Mouse (Mus musculus): ENCODE measurements around the gene Ube2m.

The Ube2m gene

DNA sequence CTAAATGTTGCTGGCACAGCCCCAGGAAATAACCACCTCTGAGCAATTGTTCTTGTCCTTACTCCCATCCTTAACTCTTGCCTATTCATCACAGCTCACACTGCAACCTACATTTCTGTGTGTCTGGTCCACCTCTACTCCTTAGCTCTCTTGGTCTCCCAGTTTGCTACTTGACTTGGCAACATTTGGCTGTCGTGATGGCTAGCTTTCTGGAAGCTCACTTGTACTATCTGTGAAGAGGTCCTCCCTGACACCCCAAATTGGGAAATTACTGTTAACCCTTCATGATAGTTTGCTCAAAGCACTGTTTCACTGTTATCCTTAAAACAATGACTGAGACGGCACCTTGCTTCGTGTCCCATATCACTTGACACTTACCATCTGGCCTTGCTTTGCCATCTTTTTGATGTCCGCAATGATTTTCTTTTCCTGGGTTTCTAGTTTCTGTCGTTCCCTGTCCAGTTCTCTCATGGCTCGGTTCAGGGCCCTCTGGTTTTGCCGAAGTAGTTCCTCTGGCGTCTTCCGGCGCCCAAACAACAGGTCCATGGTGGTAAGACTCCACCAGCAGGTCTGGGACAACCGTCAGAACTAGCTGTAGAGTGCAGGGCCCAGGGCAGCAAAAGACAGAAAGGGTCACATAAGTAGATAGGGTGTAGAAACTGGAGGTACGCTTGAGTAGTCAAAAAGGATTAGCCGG is 4.5 kb downstream of the Ube2m start:
- DNase-seq (ENCODE audit: low spot score) = no peak

DNA sequence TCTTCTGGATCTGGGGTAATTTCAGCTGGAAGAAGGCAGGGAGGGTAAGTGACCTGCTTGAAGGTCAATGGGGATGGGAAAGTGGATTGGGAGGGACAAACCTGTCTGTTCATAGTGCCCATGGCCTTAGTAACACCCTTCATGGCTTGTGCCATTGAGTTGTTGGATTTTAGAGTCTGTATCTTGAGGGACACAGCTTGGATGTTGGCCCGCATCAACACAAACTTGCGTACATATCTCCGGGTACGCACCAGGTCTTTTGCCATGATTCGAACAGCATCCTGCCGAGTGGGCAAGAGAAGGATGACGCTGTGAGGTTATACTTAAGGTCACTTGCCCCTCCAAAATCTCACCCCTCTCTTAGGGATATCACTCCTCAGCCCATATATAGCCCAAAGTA is 5.5 kb downstream of the Ube2m start:
- DNase-seq (ENCODE audit: low spot score) = no peak

DNA sequence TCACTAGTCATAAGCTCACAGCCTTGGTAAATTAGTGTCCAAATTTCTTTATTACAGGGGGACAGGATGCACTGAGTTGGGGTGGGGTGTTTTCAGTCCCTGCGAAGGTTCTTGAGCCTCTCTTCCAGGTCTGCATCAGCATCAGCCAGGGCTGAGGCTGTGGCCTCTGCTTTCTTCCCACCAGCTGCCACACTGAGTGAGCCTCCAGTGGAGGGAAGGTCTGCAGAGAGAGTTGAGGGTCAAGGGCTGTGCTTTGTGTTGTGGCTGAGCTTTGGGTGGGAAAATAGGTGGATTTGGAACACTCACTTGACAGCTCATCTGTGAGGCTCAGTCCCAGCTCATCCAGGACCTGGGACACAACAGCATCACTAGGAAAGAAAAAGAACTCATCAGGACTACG is 6.1 kb downstream of the Ube2m start:
- no peak for DNase-seq (ENCODE audit: low spot score)

DNA sequence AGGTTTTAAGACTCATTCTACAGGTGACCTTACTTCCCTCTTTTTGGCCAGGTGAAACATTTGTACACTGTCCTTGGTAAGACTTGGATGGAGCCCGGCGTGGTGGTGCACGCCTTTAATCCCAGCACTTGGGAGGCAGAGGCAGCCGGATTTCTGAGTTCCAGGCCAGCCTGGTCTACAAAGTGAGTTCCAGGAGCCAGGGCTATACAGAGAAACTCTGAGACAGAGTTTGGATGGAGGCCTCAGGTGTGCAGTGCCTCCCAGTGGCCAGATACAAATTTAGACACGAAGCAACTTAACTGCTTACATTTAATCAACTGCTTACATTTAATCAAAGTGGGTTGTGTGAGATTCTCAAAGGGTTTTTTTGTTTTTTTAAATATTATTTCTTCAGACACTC is 7.0 kb downstream of the Ube2m start:
- peak; percentile 50 for DNase-seq (ENCODE audit: low spot score)

DNA sequence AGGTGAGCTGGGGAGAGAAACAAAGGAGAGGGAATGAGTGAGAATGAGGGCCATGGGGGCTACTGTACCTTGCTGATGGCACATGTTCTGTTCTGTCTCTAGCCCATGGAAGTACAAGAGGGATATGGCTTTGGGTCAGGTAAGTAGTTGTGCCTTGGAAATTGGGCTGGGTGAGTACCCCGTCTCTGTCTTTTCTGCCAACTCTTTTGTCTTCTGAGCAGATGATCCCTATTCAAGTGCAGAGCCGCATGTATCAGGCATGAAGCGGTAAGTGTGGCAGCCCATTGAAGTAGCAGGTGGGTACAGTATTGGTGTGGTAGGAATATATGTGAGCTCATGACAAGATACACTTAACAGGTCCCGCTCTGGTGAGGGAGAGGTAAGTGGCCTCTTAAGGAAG is 9.1 kb downstream of the Ube2m start:
- no peak for DNase-seq (ENCODE audit: low spot score)

DNA sequence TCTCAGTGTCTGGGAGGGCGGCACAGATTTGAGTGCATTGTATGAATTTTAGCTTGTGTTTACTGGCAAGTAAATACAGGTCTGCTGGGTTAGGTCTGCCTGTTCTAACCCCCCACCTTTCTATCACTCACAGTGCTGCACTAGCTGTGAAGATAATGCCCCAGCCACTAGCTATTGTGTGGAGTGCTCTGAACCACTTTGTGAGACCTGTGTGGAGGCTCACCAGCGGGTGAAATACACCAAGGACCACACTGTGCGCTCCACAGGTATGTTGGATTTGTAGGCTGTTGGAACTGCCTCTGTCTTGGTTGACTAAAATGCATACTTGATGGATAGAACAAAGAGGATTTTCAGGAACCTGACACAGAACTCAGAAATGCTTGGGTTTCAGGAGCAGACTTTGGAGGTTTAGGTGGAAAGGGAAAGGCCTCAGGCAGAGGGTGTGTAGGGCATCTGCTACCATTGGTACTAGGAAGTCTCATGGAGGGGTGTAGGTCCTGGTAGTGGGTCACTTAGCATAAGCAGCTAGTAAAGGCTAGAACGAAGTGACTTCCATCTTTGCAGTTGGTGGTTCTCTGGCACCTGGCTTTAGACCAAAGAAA is 12.5 kb downstream of the Ube2m start:
- DNase-seq (ENCODE audit: low spot score) = no peak

DNA sequence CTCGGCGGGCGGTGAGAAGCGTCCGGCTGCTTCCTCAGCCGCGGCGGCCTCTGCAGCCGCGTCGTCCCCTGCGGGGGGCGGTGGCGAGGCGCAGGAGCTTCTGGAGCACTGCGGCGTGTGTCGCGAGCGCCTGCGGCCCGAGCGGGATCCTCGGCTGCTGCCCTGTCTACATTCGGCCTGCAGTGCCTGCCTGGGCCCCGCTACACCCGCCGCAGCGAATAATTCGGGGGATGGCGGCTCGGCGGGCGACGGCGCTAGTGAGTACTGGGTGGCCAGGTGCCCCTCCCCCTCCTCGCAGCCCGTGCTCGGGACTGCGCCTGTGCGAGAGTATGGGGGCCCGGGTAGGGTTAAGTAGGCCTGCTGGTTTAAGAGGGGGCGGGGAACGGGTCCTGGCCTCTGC is 13.3 kb downstream of the Ube2m start:
- peak; percentile 81 for DNase-seq (ENCODE audit: low spot score)

DNA sequence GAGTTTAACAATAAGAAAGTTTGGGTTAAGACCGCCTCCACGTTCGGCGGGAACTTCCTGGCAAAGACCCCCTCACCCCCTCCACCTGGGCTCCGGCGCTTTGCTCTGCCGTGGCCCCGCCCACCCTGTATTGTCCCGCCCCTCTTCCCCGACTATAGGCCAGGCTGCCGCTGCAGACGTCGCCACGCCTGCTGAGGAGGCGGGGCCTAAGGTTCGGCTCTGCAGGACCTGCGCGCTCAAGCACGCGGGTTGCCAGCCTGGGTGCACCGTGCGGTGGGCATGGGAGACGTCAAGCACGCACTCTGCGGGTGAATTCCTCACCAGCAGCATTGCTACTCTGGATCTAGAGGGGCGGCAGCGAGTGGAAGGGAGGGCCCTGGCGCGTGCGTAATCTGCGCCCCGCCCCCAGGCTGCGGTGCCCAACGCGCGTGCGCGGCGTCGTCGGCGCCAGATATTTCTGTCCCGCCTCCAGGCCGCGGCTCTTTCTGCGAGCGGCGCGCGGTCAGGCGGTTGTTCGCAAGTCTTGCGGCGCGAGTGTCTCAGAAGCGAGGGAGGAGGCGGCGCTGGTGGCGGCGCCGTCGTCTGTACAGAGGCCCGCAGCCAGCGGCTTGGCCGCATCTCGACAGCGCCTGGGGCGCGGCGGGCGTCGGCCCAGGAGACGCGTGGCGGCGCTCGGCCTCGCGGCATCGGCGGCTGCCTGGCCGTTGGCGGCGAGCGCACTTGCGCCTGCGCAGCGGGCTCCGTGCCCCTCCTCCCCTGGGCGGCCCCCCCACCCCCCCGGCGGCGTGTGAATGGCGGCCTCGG is 13.9 kb downstream of the Ube2m start:
- DNase-seq (ENCODE audit: low spot score) = peak; percentile 96

DNA sequence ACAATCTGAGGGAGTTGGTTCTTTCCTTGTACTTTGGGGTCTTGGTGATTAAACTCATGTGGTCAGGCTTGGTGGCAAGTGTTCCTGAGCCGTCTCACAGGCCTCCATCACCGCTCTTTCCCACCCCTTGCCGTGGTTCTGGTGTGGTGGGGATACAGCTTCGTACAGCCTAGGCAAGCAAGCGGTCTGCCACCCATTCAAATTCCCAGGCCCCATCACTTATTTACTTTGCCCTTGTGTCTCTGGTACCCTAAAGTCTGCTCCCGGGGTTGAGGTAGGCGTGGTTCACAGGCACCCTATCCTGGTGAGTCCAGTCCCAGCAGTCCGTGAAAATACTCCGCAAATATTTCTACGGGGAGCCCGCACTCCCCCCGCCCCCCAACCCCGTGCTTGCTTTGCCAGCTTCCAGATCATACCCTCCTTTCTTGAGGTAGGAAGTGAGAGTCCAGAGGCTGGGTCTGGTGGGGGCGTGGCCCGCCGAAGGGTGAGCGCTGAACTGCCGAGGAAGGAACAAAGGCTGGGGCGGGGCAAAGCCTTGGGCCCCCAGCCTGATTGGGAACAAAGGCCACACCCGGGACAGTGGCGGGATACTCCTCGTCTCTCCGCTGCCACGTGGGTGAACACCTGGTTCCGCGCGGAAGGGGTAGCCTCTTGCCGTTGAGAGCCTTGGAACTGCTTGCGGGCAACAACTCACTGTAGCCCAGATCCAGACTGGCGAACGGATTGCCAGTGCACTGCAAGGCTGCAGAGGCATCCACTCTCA is 15.1 kb downstream of the Ube2m start:
- DNase-seq (ENCODE audit: low spot score) = peak; percentile 84

DNA sequence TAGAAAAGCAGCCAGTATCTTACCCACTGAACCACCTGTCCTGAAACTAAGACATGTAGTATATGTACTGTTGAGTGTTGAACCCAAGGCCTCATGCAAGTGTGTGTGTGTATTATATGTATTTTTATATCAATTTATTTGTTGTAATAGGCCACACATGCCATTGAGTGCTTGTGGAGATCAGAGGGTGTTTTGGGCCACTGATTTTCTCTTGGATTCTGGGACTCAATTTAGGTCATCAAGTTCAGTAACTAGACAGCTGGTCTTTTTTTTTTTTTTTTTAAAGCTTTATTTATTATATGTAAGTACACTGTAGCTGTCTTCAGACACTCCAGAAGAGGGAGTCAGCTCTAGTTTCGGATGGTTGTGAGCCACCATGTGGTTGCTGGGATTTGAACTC is 22.9 kb downstream of the Ube2m start:
- DNase-seq (ENCODE audit: low spot score) = no peak

DNA sequence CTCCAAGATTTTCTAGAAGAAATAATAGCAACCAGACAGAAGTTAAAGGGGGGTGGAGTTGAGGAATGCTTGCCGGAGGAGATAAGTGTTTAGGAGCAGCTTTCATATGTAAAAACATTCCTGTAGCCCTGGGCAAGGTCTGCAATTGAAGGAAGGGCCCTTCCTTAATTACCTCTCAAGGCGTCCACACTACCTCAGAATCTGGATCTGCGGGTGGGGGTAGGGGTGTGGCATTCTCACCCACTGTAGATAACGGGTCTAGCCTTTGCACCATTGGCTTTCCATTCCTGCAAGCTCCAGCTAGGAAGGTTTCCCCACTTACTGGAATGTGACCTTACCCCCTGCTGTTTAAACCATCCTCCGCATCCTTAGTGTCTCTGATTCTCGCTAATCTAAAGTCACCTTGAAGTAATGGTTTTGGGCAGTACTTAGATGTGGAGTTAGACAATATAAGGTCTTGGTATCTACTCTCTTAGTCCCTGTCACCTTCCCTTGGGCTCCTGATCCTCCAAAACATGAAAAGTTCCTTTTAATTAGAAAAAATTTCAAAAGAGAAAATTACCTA is 23.7 kb downstream of the Ube2m start:
- DNase-seq (ENCODE audit: low spot score) = no peak

DNA sequence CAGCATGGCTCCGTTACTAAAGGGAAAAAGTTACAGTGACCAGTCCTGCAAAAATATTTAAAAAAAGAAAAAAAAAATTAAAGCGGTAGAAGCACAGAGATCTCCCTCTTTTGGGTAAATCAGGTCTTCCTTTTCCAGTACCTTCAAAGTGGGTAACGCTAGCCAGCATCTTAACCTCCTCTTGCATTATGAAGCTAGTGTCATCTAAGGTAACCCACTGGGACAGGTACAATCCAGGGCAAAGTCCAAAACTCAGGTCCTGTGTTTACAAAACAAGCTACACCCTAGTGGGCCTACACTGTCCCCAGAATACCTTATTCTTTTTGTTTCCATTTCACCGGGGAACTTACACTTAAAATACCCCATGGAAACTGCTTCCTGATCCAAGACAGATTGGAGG is 24.4 kb downstream of the Ube2m start:
- DNase-seq (ENCODE audit: low spot score) = no peak

DNA sequence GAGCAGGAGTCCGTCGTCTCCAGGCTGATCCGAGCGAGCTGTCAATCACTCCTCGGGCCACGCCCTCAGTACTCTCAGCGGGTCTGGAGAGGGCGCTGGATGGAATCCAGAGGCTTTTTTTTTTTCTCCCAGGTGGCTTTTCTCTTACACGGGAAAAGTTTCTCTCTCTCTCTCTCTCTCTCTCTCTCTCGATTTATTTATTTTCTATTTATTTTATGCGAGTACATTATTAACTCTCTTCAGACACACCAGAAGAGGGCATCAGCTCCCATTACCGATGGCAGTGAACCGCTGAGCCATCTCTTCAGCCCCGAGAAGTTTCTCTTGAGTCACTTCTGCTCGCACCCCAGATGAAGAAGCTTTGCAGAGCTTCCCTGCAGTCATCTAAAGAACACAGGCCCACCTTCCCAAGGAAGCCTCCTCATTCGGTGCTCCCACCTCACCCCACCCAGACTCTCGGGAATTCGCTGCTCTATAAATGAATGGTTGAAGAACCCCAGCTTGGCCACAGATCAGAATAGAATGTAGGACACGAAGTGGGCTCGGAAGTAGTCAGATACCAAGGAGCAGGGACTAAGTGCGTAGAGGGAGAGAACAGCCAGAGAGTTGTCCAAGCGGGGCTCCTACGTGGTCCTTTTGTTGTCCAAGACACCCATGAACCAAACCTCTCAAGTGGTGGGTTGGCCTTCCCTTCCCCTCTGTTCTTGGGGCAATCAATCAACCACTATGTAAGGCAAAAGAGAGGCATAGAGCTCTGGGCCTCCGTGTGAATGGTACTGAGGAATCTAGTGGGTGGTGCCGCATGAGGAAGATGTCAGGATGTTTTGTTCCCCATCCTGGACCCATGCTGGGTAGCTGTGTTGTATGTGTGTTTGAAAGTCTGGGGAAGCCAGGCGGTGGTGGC is 27.8 kb downstream of the Ube2m start, which contains the start of gene Zbtb45:
Gene Zbtb45, minus strand, starts transcription at position 30 of the 904 bp plus-strand sequence.
- no peak for DNase-seq (ENCODE audit: low spot score)

DNA sequence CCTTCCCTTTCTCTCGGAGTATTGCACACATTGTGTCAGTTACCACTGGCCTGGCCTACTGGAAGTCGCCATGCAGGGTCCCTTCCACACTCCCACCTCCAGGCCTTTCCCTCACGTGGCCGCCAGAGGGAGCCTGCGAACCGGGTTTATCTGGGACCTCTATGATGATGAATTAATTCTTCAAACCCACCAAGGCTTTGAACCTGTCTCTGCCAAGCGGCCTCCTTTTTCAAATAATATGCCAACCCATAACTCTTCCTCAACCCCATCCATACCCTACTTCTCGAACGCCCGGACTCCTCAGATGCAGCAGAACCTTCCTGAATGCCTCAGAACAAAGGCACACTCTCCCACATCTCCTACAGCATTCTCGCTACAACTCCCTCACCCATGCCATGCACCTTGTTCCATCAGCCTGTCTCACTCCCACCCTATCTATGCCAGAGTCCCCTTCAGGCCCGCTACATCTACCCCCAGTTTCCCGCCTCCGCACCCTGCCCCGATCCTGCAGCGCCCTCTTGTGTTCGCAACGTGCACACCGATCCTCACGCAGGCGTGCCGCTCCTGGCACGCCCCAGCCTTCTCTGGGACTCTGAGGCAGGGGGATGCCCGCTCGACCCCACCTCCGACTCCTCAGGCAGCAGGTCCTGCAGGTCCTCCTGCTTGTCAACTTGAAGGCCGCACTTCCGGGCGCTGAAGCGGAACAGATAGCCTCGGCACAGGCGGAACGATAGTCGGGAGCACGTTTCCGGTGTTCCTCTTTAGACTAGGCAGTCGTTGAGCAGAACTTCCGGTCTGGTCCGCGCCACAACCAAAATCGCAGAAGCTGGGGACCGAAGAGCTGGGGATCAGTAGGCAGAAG is 28.7 kb downstream of the Ube2m start:
- peak; percentile 96 for DNase-seq (ENCODE audit: low spot score)

DNA sequence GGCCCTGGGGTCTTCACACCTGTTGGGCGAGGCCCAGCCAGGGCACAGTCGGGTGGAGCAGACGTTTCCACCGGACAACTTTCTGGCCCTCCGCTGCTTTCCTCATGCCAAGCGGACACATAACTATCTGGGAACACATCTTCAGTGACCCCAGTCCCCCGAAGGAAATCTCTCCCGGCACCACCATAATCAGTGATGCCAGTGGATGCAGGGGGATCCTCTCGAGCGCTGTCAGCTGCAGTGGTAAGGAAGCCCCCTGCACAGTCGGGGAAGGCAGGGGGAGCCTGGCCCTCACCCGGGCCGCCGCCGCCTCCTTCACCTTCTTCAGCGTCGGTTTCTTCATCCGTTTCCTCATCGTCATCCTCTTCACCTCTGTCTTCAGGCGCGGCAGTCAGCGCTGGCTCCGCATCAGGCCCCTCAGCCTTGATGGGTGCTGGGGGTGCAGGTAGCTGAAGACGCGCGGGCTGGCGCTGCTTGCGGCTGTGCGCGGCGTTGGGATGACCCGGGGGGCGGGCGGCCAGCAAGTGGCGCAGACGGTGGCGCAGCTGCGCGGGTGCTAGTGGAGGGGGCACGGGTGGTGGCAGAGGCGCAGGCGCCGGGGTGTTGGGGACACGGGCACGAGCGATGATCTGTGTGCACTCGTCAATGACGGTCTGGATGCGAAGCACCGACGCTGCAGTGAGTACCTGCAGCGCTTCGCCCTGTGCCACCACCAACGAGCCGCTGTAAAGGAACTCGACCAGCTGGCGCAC is 30.6 kb downstream of the Ube2m start:
- DNase-seq (ENCODE audit: low spot score) = no peak

DNA sequence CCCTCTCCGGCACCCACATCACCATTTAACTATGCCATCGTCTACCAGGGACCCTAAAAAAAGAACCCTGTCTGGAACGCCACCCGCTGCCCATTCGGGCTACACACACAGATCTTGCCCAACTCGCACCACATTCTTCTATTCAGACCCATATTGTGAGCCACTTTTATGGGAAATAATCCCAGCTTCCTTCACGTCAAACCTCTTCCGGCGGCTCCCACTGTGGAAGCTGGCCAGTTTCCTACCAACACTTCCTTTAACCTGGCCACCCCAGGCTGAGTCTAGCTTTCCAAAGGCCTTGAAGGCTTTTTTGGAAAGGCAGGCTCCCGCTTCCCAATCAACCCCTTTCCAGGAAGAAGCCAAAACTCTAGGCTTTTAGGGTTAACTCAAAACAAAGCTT is 31.5 kb downstream of the Ube2m start:
- DNase-seq (ENCODE audit: low spot score) = no peak

DNA sequence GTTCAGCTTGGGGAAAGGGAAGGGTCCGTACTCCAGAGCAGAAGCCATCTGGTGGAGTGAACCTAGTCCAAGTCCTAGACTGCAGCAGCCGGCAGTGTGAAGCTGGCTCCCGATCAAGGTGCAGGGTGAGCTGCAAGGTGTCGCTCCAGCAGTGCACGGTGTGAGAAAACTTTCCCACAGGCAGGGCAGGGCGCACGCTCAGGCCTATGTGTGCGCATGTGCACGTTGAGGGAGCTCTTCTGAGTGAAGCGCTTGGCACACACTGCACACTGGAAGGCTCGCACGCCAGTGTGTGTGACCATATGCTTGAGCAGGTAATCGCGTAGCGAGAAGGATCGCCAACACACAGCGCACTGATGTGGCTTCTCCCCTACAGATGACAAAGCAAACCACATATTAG is 32.1 kb downstream of the Ube2m start:
- DNase-seq (ENCODE audit: low spot score) = no peak

DNA sequence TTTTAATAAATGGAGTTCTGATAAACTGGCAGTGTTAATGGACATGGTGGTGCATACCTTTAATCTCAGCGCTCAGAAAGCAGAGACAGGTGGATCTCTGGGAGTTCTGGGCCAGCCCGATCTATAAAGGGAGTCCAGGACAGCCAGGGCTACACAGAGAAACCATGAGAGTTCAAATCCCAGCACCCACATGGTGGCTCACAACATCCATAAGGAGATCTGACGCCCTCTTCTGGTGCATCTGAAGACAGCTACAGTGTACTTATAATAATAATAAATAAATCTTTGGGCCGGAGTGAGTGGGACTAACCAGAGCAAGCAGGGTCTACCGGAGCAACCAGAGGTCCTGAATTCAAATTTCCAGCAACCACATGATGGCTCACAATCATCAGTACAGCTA is 34.7 kb downstream of the Ube2m start:
- DNase-seq (ENCODE audit: low spot score) = no peak

DNA sequence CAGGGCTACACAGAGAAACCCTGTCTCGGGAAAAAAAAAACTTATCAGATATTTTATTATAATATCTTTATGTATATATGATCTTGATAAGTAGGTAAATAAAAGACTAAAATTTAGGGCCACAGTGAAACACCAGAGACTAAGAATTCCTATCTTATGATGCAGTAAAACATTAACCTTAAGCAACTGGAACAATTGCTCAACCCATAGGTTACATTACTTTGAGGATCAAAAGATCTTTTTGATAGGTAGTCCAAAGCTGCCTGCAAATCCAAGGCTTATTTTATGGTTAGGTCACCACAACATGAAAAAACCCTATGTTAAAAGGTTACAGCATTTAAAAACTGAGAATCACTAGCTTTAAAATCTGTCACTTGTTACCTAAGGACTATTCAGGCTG is 36.5 kb downstream of the Ube2m start:
- no peak for DNase-seq (ENCODE audit: low spot score)
